Mouse (Mus musculus): ENCODE results near the gene Fxn.

GRCm38 (mm10) chr19:24325692-24326091, 45.3 kb upstream of the Fxn start:
- no peak for TF ChIP-seq CTCF (conservative IDR thresholded peaks at IDR 0.05; ENCODE audit: insufficient read depth, insufficient read length, low read depth, low read length)
- TF ChIP-seq POLR2A (IDR thresholded peaks at IDR 0.05; ENCODE audit: low read depth, low read length) = no peak

Measured in kidney, adult 2 months (tissue).